Comparison of ENCODE assay signal across 25 mouse cellular contexts in genomic region chrX:36100883-36101282, GRCm38 (mm10). TPM values are rescaled to one million over a fixed set of nuclear protein-coding genes. Genes with fewer than 3 reads are reported as not detected.
A peak's percentile ranks its signal among the peaks of the same experiment; 100 is the strongest.
DNase-seq lines count a peak whose midpoint lies in the region; ATAC-seq and TF ChIP-seq lines count a peak whose summit lies in the region.
"Had no signal": no experiment of that assay in that cellular context is flagged by ENCODE, and none has a peak within 500 bp of the region (broad histone marks: within the 10 kb centered on the region; RNA-seq: fewer than 3 reads in every experiment).

No protein-coding gene starts in this region.

- ATAC-seq in hindbrain, embryonic 16.5 days = no peak
- ATAC-seq in kidney, embryonic 14.5 days (ENCODE audit: low FRiP score, low TSS enrichment) = no peak
- ATAC-seq: activated CD4-positive, CD25-positive, alpha-beta regulatory T cell, adult 4 months; intestine, embryonic 15.5 days had no signal

- no peak overlapping the region for H3K9ac ChIP-seq in hindbrain, embryonic 16.5 days (ENCODE audit: low read depth, low read length)
- H3K9ac ChIP-seq in kidney, embryonic 14.5 days (ENCODE audit: low read depth, low read length) = no peak overlapping the region
- H3K9ac ChIP-seq: hindbrain, embryonic 15.5 days; intestine, embryonic 15.5 days; lung, embryonic 14.5 days; neural tube, embryonic 13.5 days had no signal

- no peak for TF ChIP-seq POLR2A in bone marrow, adult 2 months (IDR thresholded peaks at IDR 0.05; ENCODE audit: borderline replicate concordance, control insufficient read depth, low read depth, low read length)

- H3K79me2 ChIP-seq in macrophage (ENCODE audit: inconsistent target) = no peaks in the 10 kb centered on the region

- 27% methylated on average over 1 of the region's 1 CpGs for WGBS in bone marrow, adult 2 months
- 25% methylated on average over 1 of the region's 1 CpGs for WGBS in macrophage (ENCODE audit: missing documents)
- WGBS in hindbrain, embryonic 16.5 days = 82% methylated on average over 1 of the region's 1 CpGs
- 87% methylated on average over 1 of the region's 1 CpGs for WGBS in kidney, embryonic 14.5 days

- H3K36me3 ChIP-seq in macrophage (ENCODE audit: inconsistent target) = no peaks in the 10 kb centered on the region
- no peaks in the 10 kb centered on the region for H3K36me3 ChIP-seq in splenic B cell, adult 2 months (ENCODE audit: control insufficient read depth, insufficient read depth, low read length, poor library complexity, severe bottlenecking)
- no peaks in the 10 kb centered on the region for H3K36me3 ChIP-seq in hindbrain, embryonic 16.5 days (ENCODE audit: control insufficient read depth, insufficient read depth, low read length)
- H3K36me3 ChIP-seq in kidney, embryonic 14.5 days (ENCODE audit: control insufficient read depth, insufficient read depth, low read length) = no peaks in the 10 kb centered on the region
- H3K36me3 ChIP-seq: G1E; hindbrain, embryonic 15.5 days; intestine, embryonic 15.5 days; limb, embryonic 10.5 days; neural tube, embryonic 13.5 days had no signal

- H3K4me1 ChIP-seq in bone marrow, adult 2 months (ENCODE audit: control insufficient read depth, insufficient read depth, low read length) = no peaks in the 10 kb centered on the region; the same call in 1 of the 2 replicates
- no peaks in the 10 kb centered on the region for H3K4me1 ChIP-seq in hindbrain, embryonic 16.5 days (ENCODE audit: control insufficient read depth, insufficient read depth, low read depth, low read length)
- H3K4me1 ChIP-seq in kidney, embryonic 14.5 days (ENCODE audit: control insufficient read depth, insufficient read depth, low read length) = no peaks in the 10 kb centered on the region
- H3K4me1 ChIP-seq: hindbrain, embryonic 15.5 days; intestine, embryonic 15.5 days; limb, embryonic 10.5 days; neural tube, embryonic 13.5 days had no signal

- no peaks in the 10 kb centered on the region for H3K9me3 ChIP-seq in hindbrain, embryonic 16.5 days (ENCODE audit: control insufficient read depth, low read length)
- no peaks in the 10 kb centered on the region for H3K9me3 ChIP-seq in kidney, embryonic 14.5 days (ENCODE audit: control insufficient read depth, low read length)
- H3K9me3 ChIP-seq: G1E; hindbrain, embryonic 15.5 days; intestine, embryonic 15.5 days; limb, embryonic 10.5 days; neural tube, embryonic 13.5 days had no signal

- H3K27ac ChIP-seq in bone marrow, adult 2 months (ENCODE audit: control insufficient read depth, insufficient read depth, low read depth, low read length, poor library complexity) = peak overlapping the region; percentile 74; the same call in 1 of the 2 replicates
- peak overlapping the region; percentile 81 for H3K27ac ChIP-seq in macrophage
- H3K27ac ChIP-seq in hindbrain, embryonic 16.5 days (ENCODE audit: low read depth, low read length) = no peak overlapping the region
- no peak overlapping the region for H3K27ac ChIP-seq in kidney, embryonic 14.5 days (ENCODE audit: low read depth, low read length)
- H3K27ac ChIP-seq: heart, adult 2 months; hindbrain, embryonic 15.5 days; intestine, embryonic 15.5 days; limb, embryonic 10.5 days; neural tube, embryonic 13.5 days had no signal

- no peaks in the 10 kb centered on the region for H3K27me3 ChIP-seq in splenic B cell, adult 2 months (ENCODE audit: control insufficient read depth, insufficient read depth, low read length, poor library complexity, severe bottlenecking)
- H3K27me3 ChIP-seq in hindbrain, embryonic 16.5 days (replicated peaks; ENCODE audit: control insufficient read depth, insufficient read depth, low read length) = no peaks in the 10 kb centered on the region
- H3K27me3 ChIP-seq in kidney, embryonic 14.5 days (ENCODE audit: control insufficient read depth, insufficient read depth, low read length) = no peaks in the 10 kb centered on the region
- H3K27me3 ChIP-seq: CH12.LX; hindbrain, embryonic 15.5 days; intestine, embryonic 15.5 days; neural tube, embryonic 13.5 days had no signal

- DNase-seq in lung, postnatal 25 days (ENCODE audit: low spot score) = peak; percentile 16
- no peak for DNase-seq in lung, postnatal 4 days
- DNase-seq in splenic B cell, adult 2 months (ENCODE audit: low read depth, low spot score) = peak; percentile 12
- DNase-seq: adrenal gland, postnatal 10 days; cerebellum, adult 9-11 months; gastrocnemius, postnatal 25 days; heart, adult 2 months; kidney, adult 8-10 months; kidney, postnatal 14 days; lung, embryonic 14.5 days; midbrain, embryonic 14.5 days; right cerebral cortex, adult 18-20 months; right cerebral cortex, postnatal 4 days had no signal

- TF ChIP-seq CTCF in bone marrow, adult 2 months (IDR thresholded peaks at IDR 0.05; ENCODE audit: control insufficient read depth, insufficient read depth, low read length) = no peak

- no peak overlapping the region for H3K4me2 ChIP-seq in hindbrain, embryonic 16.5 days (ENCODE audit: low read length)
- H3K4me2 ChIP-seq in kidney, embryonic 14.5 days (replicated peaks; ENCODE audit: low read depth, low read length) = no peak overlapping the region
- H3K4me2 ChIP-seq: hindbrain, embryonic 15.5 days; intestine, embryonic 15.5 days; lung, embryonic 14.5 days; neural tube, embryonic 13.5 days had no signal

- H3K4me3 ChIP-seq in bone marrow, adult 2 months (replicated peaks; ENCODE audit: control insufficient read depth, low read depth, low read length) = no peak overlapping the region
- no peak overlapping the region for H3K4me3 ChIP-seq in macrophage (ENCODE audit: inconsistent target)
- no peak overlapping the region for H3K4me3 ChIP-seq in hindbrain, embryonic 16.5 days (ENCODE audit: low read length)
- no peak overlapping the region for H3K4me3 ChIP-seq in kidney, embryonic 14.5 days (ENCODE audit: low read length)
- H3K4me3 ChIP-seq: heart, adult 2 months; hindbrain, embryonic 15.5 days; intestine, embryonic 15.5 days; limb, embryonic 10.5 days; neural tube, embryonic 13.5 days had no signal

RNA-seq across cellular contexts. Expression of gene Il13ra1, which starts 11.0 kb away (rescaled TPM):
- polyA plus RNA-seq in bone marrow, adult 2 months (2011; ENCODE audit: insufficient read depth, insufficient read length, low replicate concordance, missing spikeins) = 0.43 and 3.6 TPM in 2 replicates
- total RNA-seq in macrophage (2018; cell fraction: chromatin; rRNA removed) = 10 to 100 TPM in 1 of 26 experiments, 1 to 10 TPM in 23, under 1 TPM in 2; 0.74 to 11.5 (median 2.3) TPM
- 10 to 100 TPM in 13 of 26 experiments, 1 to 10 TPM in 13; 4.0 to 16.4 (median 10.1) TPM for total RNA-seq in macrophage (2018; cell fraction: cytosol; rRNA removed)
- 10 to 100 TPM in 13 of 26 experiments, 1 to 10 TPM in 13; 4.8 to 21.4 (median 10.3) TPM for total RNA-seq in macrophage (2018; cell fraction: nucleus; rRNA removed)
- 7.8 to 19.6 TPM (median 13.6 TPM) in 3 replicates for polyA plus RNA-seq in macrophage (2018)
- polyA plus RNA-seq in hindbrain, embryonic 16.5 days (2015; fragmentation: Nextera tagmentation; extraction: Ambion mirVana) = 7.9 and 8.9 TPM in 2 replicates
- 19.0 and 27.0 TPM in 2 replicates for polyA plus RNA-seq in kidney, embryonic 14.5 days (2014; fragmentation: Nextera tagmentation; extraction: Ambion mirVana)
- total RNA-seq: megakaryocyte-erythroid progenitor cell, adult 5-6 weeks had no signal
- polyA plus RNA-seq: G1E had no signal

Comparison
In these comparisons a context has a peak if more than half of its experiments do, and no peak if none do; other contexts are left out.
1. DNase-seq: peak in lung, postnatal 25 days (single experiment) and splenic B cell, adult 2 months (single experiment); none in lung, postnatal 4 days (0 of 2).
2. H3K27ac ChIP-seq: peak in bone marrow, adult 2 months (single experiment) and macrophage (single experiment); none in hindbrain, embryonic 16.5 days (single experiment) and kidney, embryonic 14.5 days (single experiment).